9 mouse cellular contexts compared by ENCODE assay signal in the genomic region with DNA sequence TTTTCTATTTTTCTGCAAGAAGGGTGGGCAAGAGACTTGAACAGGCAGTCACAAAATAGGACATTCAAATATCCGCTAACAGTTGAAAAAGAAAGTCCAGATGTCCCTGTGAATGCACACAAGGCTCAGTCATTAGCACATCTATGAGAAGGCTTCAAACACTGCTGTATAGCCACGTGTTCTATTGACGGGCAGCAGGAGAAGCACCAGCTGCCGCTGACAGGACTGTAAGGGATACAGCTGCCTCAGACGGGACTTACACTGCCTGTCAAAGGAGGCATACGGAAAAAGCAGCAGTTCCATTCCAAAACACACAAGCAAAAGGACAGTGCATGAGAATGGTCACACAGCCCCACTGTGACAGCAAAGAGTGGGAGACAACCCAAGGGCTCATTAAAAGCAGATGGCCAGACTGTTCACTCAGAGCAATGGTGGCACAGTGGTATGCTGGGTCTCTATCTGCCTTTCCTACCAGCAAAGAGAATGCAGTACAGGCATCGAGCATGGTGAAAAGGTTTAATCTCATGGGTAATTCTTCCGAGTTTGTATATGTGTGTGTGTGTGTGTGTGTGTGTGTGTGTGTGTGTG. TPM values are rescaled to one million over a fixed set of nuclear protein-coding genes. Genes with fewer than 3 reads are reported as not detected.
A peak's percentile ranks its signal among the peaks of the same experiment; 100 is the strongest.
DNase-seq lines count a peak whose midpoint lies in the region; ATAC-seq and TF ChIP-seq lines count a peak whose summit lies in the region.
"Had no signal": no experiment of that assay in that cellular context is flagged by ENCODE, and none has a peak within 500 bp of the region (broad histone marks: within the 10 kb centered on the region; RNA-seq: fewer than 3 reads in every experiment).

No protein-coding gene starts in this region.

- no peaks in the 10 kb centered on the region for H3K36me3 ChIP-seq in heart, embryonic 16.5 days (ENCODE audit: control insufficient read depth, insufficient read depth)
- H3K36me3 ChIP-seq in heart, embryonic 12.5 days, result peaks cover 12% of the 10 kb centered on the region
- H3K36me3 ChIP-seq in neural tube, embryonic 12.5 days, result no peaks in the 10 kb centered on the region; the same call in 1 of the 2 replicates
- 0 out of 2 replicates have a peak, but pooled peaks cover 11% of the 10 kb centered on the region for H3K36me3 ChIP-seq in hindbrain, embryonic 12.5 days
- peaks cover 11% of the 10 kb centered on the region for H3K36me3 ChIP-seq in midbrain, postnatal 0 days (ENCODE audit: insufficient read depth, low read length)

- H3K27ac ChIP-seq in heart, embryonic 16.5 days (ENCODE audit: low read length), result no peak overlapping the region
- no peak overlapping the region for H3K27ac ChIP-seq in heart, embryonic 12.5 days (ENCODE audit: poor library complexity, severe bottlenecking)
- H3K27ac ChIP-seq in neural tube, embryonic 12.5 days, result no peak overlapping the region
- peak overlapping the region; percentile 64 for H3K27ac ChIP-seq in hindbrain, embryonic 12.5 days
- no peak overlapping the region for H3K27ac ChIP-seq in midbrain, postnatal 0 days (ENCODE audit: low read depth, low read length)
- H3K27ac ChIP-seq in cerebellum, adult 2 months (ENCODE audit: insufficient read depth, low read length), result no peak overlapping the region

- no peak overlapping the region for H3K4me3 ChIP-seq in heart, embryonic 16.5 days (ENCODE audit: low read length)
- no peak overlapping the region for H3K4me3 ChIP-seq in heart, embryonic 12.5 days
- no peak overlapping the region for H3K4me3 ChIP-seq in neural tube, embryonic 12.5 days
- H3K4me3 ChIP-seq in hindbrain, embryonic 12.5 days, result no peak overlapping the region
- no peak overlapping the region for H3K4me3 ChIP-seq in midbrain, postnatal 0 days (ENCODE audit: low read depth, low read length)
- no peak overlapping the region for H3K4me3 ChIP-seq in cerebellum, adult 2 months (replicated peaks; ENCODE audit: insufficient read depth, low read depth, low read length)

- no peak for DNase-seq in neural tube, embryonic 10.5 days (ENCODE audit: extremely low spot score, low spot score)
- peak; percentile 51 for DNase-seq in midbrain, postnatal 0 days (ENCODE audit: low spot score)
- no peak for DNase-seq in cerebellum, adult 2 months
- DNase-seq: cerebellum, adult 9-10 months had no signal

- no peak for TF ChIP-seq CTCF in midbrain, postnatal 0 days (IDR thresholded peaks at IDR 0.05)
- no peak for TF ChIP-seq CTCF in cerebellum, adult 2 months (IDR thresholded peaks at IDR 0.05; ENCODE audit: borderline replicate concordance, insufficient read depth, low read depth, low read length)

- no peaks in the 10 kb centered on the region for H3K9me3 ChIP-seq in heart, embryonic 16.5 days (replicated peaks; ENCODE audit: control insufficient read depth, low read length)
- H3K9me3 ChIP-seq in heart, embryonic 12.5 days (replicated peaks), result no peaks in the 10 kb centered on the region
- H3K9me3 ChIP-seq in neural tube, embryonic 12.5 days, result no peaks in the 10 kb centered on the region
- no peaks in the 10 kb centered on the region for H3K9me3 ChIP-seq in hindbrain, embryonic 12.5 days (replicated peaks)
- H3K9me3 ChIP-seq in midbrain, postnatal 0 days (ENCODE audit: low read length), result no peaks in the 10 kb centered on the region

- TF ChIP-seq POLR2A in cerebellum, adult 2 months (IDR thresholded peaks at IDR 0.05; ENCODE audit: borderline replicate concordance, insufficient read depth, low read length), result no peak

- H3K4me1 ChIP-seq in heart, embryonic 16.5 days (ENCODE audit: control insufficient read depth, insufficient read depth, low read length), result peaks cover 6% of the 10 kb centered on the region; the same call in 1 of the 2 replicates
- no peaks in the 10 kb centered on the region for H3K4me1 ChIP-seq in heart, embryonic 12.5 days (replicated peaks)
- H3K4me1 ChIP-seq in neural tube, embryonic 12.5 days, result no peaks in the 10 kb centered on the region; the same call in 1 of the 2 replicates
- H3K4me1 ChIP-seq in hindbrain, embryonic 12.5 days, result peaks cover 11% of the 10 kb centered on the region; the same call in 1 of the 2 replicates
- no peaks in the 10 kb centered on the region for H3K4me1 ChIP-seq in midbrain, postnatal 0 days (ENCODE audit: insufficient read depth, low read length)
- 0 out of 2 replicates have a peak, but pooled peaks cover 4% of the 10 kb centered on the region for H3K4me1 ChIP-seq in cerebellum, adult 2 months (ENCODE audit: control insufficient read depth, insufficient read depth, low read length)

- 0 out of 2 replicates have a peak, but pooled peaks have one; percentile 45 for ATAC-seq in heart, embryonic 16.5 days (replicated peaks; ENCODE audit: extremely low read depth, insufficient read depth, low FRiP score)
- ATAC-seq in heart, embryonic 12.5 days (ENCODE audit: insufficient number of reproducible peaks, low FRiP score), result no peak
- ATAC-seq in neural tube, embryonic 12.5 days (ENCODE audit: low FRiP score, low read depth), result peak; percentile 93
- peak; percentile 94 for ATAC-seq in hindbrain, embryonic 12.5 days (ENCODE audit: low FRiP score)
- peak; percentile 65; the same call in 1 of the 2 replicates for ATAC-seq in midbrain, postnatal 0 days (ENCODE audit: low FRiP score)
- no peak for ATAC-seq in megakaryocyte-erythroid progenitor cell, adult 5-6 weeks (replicated peaks; ENCODE audit: low FRiP score, low TSS enrichment, poor library complexity, severe bottlenecking)

- 54% methylated on average over 8 of the region's 8 CpGs for WGBS in heart, embryonic 16.5 days
- WGBS in heart, embryonic 12.5 days, result 58% methylated on average over 8 of the region's 8 CpGs
- WGBS in neural tube, embryonic 12.5 days, result 36% methylated on average over 8 of the region's 8 CpGs
- 40% methylated on average over 8 of the region's 8 CpGs for WGBS in hindbrain, embryonic 12.5 days
- WGBS in midbrain, postnatal 0 days, result 23% methylated on average over 8 of the region's 8 CpGs
- 60% methylated on average over 8 of the region's 8 CpGs for WGBS in cerebellum, adult 2 months

- no peak overlapping the region for H3K4me2 ChIP-seq in heart, embryonic 16.5 days (ENCODE audit: low read depth, low read length)
- no peak overlapping the region for H3K4me2 ChIP-seq in heart, embryonic 12.5 days
- H3K4me2 ChIP-seq in neural tube, embryonic 12.5 days (replicated peaks), result no peak overlapping the region
- no peak overlapping the region for H3K4me2 ChIP-seq in hindbrain, embryonic 12.5 days (replicated peaks)
- H3K4me2 ChIP-seq in midbrain, postnatal 0 days (ENCODE audit: low read depth, low read length, poor library complexity, severe bottlenecking), result no peak overlapping the region

- H3K27me3 ChIP-seq in heart, embryonic 16.5 days (ENCODE audit: control insufficient read depth, insufficient read depth, low read length), result no peaks in the 10 kb centered on the region
- no peaks in the 10 kb centered on the region for H3K27me3 ChIP-seq in heart, embryonic 12.5 days (replicated peaks)
- no peaks in the 10 kb centered on the region for H3K27me3 ChIP-seq in neural tube, embryonic 12.5 days (replicated peaks)
- H3K27me3 ChIP-seq in hindbrain, embryonic 12.5 days, result no peaks in the 10 kb centered on the region
- H3K27me3 ChIP-seq in midbrain, postnatal 0 days (ENCODE audit: insufficient read depth, low read length), result no peaks in the 10 kb centered on the region
- H3K27me3 ChIP-seq in cerebellum, adult 2 months (ENCODE audit: control insufficient read depth, insufficient read depth, low read length), result no peaks in the 10 kb centered on the region

- no peak overlapping the region for H3K9ac ChIP-seq in heart, embryonic 16.5 days (ENCODE audit: low read length)
- no peak overlapping the region for H3K9ac ChIP-seq in heart, embryonic 12.5 days
- H3K9ac ChIP-seq in neural tube, embryonic 12.5 days, result no peak overlapping the region; the same call in 1 of the 2 replicates
- no peak overlapping the region for H3K9ac ChIP-seq in hindbrain, embryonic 12.5 days
- H3K9ac ChIP-seq in midbrain, postnatal 0 days (replicated peaks; ENCODE audit: low read length, poor library complexity, severe bottlenecking), result no peak overlapping the region

RNA-seq across cellular contexts. Expression of a gene that starts 39.9 kb away (rescaled TPM):
- 10.1 and 12.0 TPM in 2 replicates for polyA plus RNA-seq in heart, embryonic 16.5 days (2015; fragmentation: Nextera tagmentation; extraction: Ambion mirVana)
- polyA plus RNA-seq in heart, embryonic 12.5 days (2016; fragmentation: Nextera tagmentation; extraction: Ambion mirVana), result 14.4 and 15.1 TPM in 2 replicates
- polyA plus RNA-seq in neural tube, embryonic 12.5 days (2016; fragmentation: Nextera tagmentation; extraction: Ambion mirVana), result 33.4 and 34.9 TPM in 2 replicates
- 32.4 and 32.9 TPM in 2 replicates for polyA plus RNA-seq in hindbrain, embryonic 12.5 days (2016; fragmentation: Nextera tagmentation; extraction: Ambion mirVana)
- 84.3 and 87.8 TPM in 2 replicates for total RNA-seq in midbrain, postnatal 0 days (2014; rRNA removed)
- polyA plus RNA-seq in midbrain, postnatal 0 days (2015; fragmentation: Nextera tagmentation; extraction: Ambion mirVana), result 31.1 and 35.2 TPM in 2 replicates
- total RNA-seq in megakaryocyte-erythroid progenitor cell, adult 5-6 weeks (2014; fragmentation: Nextera tagmentation), result 2.1 and 5.3 TPM in 2 replicates
- total RNA-seq in megakaryocyte-erythroid progenitor cell, adult 5-6 weeks (2017), result 1.2 and 5.1 TPM in 2 replicates
- 56.8 and 57.3 TPM in 2 replicates for polyA plus RNA-seq in cerebellum, adult 2 months (2012; rRNA removed)

RNA-seq across cellular contexts. Expression of a gene that starts 40.9 kb away (rescaled TPM):
- 8.3 and 9.4 TPM in 2 replicates for polyA plus RNA-seq in heart, embryonic 16.5 days (2015; fragmentation: Nextera tagmentation; extraction: Ambion mirVana)
- 10.7 and 10.9 TPM in 2 replicates for polyA plus RNA-seq in heart, embryonic 12.5 days (2016; fragmentation: Nextera tagmentation; extraction: Ambion mirVana)
- polyA plus RNA-seq in neural tube, embryonic 12.5 days (2016; fragmentation: Nextera tagmentation; extraction: Ambion mirVana), result 20.0 and 21.9 TPM in 2 replicates
- polyA plus RNA-seq in hindbrain, embryonic 12.5 days (2016; fragmentation: Nextera tagmentation; extraction: Ambion mirVana), result 21.4 and 21.5 TPM in 2 replicates
- total RNA-seq in midbrain, postnatal 0 days (2014; rRNA removed), result 5.2 and 5.3 TPM in 2 replicates
- 4.7 and 5.0 TPM in 2 replicates for polyA plus RNA-seq in midbrain, postnatal 0 days (2015; fragmentation: Nextera tagmentation; extraction: Ambion mirVana)
- total RNA-seq in megakaryocyte-erythroid progenitor cell, adult 5-6 weeks (2014; fragmentation: Nextera tagmentation), result 7.2 and 8.0 TPM in 2 replicates
- 5.9 and 6.1 TPM in 2 replicates for total RNA-seq in megakaryocyte-erythroid progenitor cell, adult 5-6 weeks (2017)
- 5.7 and 6.1 TPM in 2 replicates for polyA plus RNA-seq in cerebellum, adult 2 months (2012; rRNA removed)

Comparison
In these comparisons a context has a peak if more than half of its experiments do, and no peak if none do; other contexts are left out.
1. ATAC-seq: peak in heart, embryonic 16.5 days (single experiment), neural tube, embryonic 12.5 days (single experiment), hindbrain, embryonic 12.5 days (single experiment) and midbrain, postnatal 0 days (single experiment); none in heart, embryonic 12.5 days (single experiment) and megakaryocyte-erythroid progenitor cell, adult 5-6 weeks (single experiment).